Mouse (Mus musculus): ENCODE measurements around the gene Ctnnd1. TPM values are rescaled to one million over a fixed set of nuclear protein-coding genes. Genes with fewer than 3 reads are reported as not detected.

The Ctnnd1 gene
- polyA plus RNA-seq, 1 experiment from 2014 or later: 43.3 TPM

- Histone ChIP-seq H3K4me1 (peaks cover 13% of the 10 kb centered on the region), H3K27me3 (replicated peaks; ENCODE audit: low read depth, poor library complexity, severe bottlenecking) (no peaks in the 10 kb centered on the region), H3K36me3 (replicated peaks) (peaks cover 50% of the 10 kb centered on the region), H3K4me3 (peak overlapping the region; percentile 93), H3K27ac (replicated peaks) (peak overlapping the region; percentile 99), H3K9me3 (no peaks in the 10 kb centered on the region)
- no peak for DNase-seq (ENCODE audit: low spot score)
- 3% methylated on average over 39 of the region's 39 CpGs for WGBS
Measured at GRCm38 (mm10) chr2:84669828-84670568, 19.4 kb upstream of the Ctnnd1 start.

DNA sequence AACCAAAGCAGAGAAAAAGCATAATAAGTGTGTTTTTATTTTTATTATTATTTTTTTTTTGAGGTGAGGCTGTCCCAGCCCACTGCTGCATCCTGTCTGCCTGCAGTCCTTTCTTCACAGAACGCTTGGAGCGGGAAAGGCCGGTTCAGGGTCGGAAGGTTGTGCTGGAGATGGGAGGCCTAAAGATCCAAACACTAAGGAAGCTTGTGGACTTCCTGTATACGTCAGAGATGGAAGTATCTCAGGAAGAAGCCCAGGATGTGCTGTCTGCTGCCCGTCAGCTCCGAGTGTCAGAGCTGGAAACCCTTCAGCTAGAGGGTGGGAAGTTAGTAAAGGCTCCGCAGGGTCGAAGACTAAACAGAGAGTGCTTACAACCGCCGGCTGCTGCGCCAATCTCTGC is 15.5 kb upstream of the Ctnnd1 start:
- Histone ChIP-seq H3K9me3 (no peaks in the 10 kb centered on the region), H3K4me1 (peaks cover 11% of the 10 kb centered on the region), H3K27me3 (replicated peaks; ENCODE audit: low read depth, poor library complexity, severe bottlenecking) (no peaks in the 10 kb centered on the region), H3K4me3 (no peak overlapping the region), H3K36me3 (replicated peaks) (peaks cover 24% of the 10 kb centered on the region), H3K27ac (replicated peaks) (no peak overlapping the region)
- no peak for DNase-seq (ENCODE audit: low spot score)
- 58% methylated on average over 12 of the region's 12 CpGs for WGBS

DNA sequence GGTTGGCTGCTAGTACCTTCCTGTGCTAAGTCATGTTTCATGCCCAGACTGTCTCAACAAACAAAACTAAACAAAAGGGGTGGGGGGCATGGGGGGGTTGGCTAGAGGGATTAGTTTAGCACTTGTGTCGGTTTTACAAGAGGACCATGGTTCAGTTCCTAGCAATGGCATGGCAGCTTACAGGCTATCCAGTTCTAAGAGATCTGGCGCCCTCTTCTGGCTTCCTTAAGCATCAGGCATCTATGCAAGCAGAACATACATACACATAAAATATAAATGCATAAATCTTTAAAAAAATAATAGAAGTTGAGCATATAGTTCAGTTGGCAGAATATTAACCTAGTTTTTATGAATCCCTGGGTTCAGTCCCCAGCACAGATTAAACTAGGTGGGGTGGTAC is 12.3 kb upstream of the Ctnnd1 start:
- WGBS: 28% methylated on average over 2 of the region's 2 CpGs
- DNase-seq (ENCODE audit: low spot score): peak; percentile 41
- Histone ChIP-seq H3K9me3 (peaks cover 4% of the 10 kb centered on the region; the same call in 1 of the 2 replicates), H3K27ac (replicated peaks) (no peak overlapping the region), H3K4me1 (no peaks in the 10 kb centered on the region), H3K27me3 (replicated peaks; ENCODE audit: low read depth, poor library complexity, severe bottlenecking) (no peaks in the 10 kb centered on the region), H3K36me3 (replicated peaks) (peaks cover 8% of the 10 kb centered on the region), H3K4me3 (no peak overlapping the region)

- Histone ChIP-seq H3K36me3 (replicated peaks) (no peaks in the 10 kb centered on the region), H3K27ac (replicated peaks) (no peak overlapping the region), H3K27me3 (replicated peaks; ENCODE audit: low read depth, poor library complexity, severe bottlenecking) (no peaks in the 10 kb centered on the region), H3K4me1 (no peaks in the 10 kb centered on the region), H3K4me3 (no peak overlapping the region), H3K9me3 (peaks cover 4% of the 10 kb centered on the region; the same call in 1 of the 2 replicates)
- 68% methylated on average over 3 of the region's 3 CpGs for WGBS
- DNase-seq (ENCODE audit: low spot score): no peak
Measured at GRCm38 (mm10) chr2:84660253-84660652, 9.7 kb upstream of the Ctnnd1 start.

- no peak within 1 kb of the TSS for H3K4me3 ChIP-seq
- H3K9me3 ChIP-seq: peaks cover 4% of the 10 kb centered on the region; the same call in 1 of the 2 replicates
- no peaks in the 10 kb centered on the region for H3K27me3 ChIP-seq (replicated peaks; ENCODE audit: low read depth, poor library complexity, severe bottlenecking)
- no peaks in the 10 kb centered on the region for H3K4me1 ChIP-seq
- DNase-seq (ENCODE audit: low spot score): no peak
- H3K36me3 ChIP-seq (replicated peaks): no peaks in the 10 kb centered on the region
- H3K27ac ChIP-seq (replicated peaks): no peak within 1 kb of the TSS
- 93% methylated on average over 32 of the region's 32 CpGs for WGBS
Measured at GRCm38 (mm10) chr2:84658806-84659205, 8.2 kb upstream of the Ctnnd1 start, which contains the start of gene Btbd18. Gene Btbd18, plus strand, starts transcription at chr2:84659079.

GRCm38 (mm10) chr2:84655864-84656263 is 5.3 kb upstream of the Ctnnd1 start:
- peaks cover 4% of the 10 kb centered on the region; the same call in 1 of the 2 replicates for H3K9me3 ChIP-seq
- 74% methylated on average over 1 of the region's 1 CpGs for WGBS

GRCm38 (mm10) chr2:84653354-84653753 is 2.8 kb upstream of the Ctnnd1 start:
- no peaks in the 10 kb centered on the region for H3K36me3 ChIP-seq (replicated peaks)

More at GRCm38 (mm10) chr2:84655864-84656263, 5.3 kb upstream of the Ctnnd1 start:
- no peaks in the 10 kb centered on the region for H3K27me3 ChIP-seq (replicated peaks; ENCODE audit: low read depth, poor library complexity, severe bottlenecking)
- no peak overlapping the region for H3K4me3 ChIP-seq
- no peak overlapping the region for H3K27ac ChIP-seq (replicated peaks)
- DNase-seq (ENCODE audit: low spot score): no peak
- H3K4me1 ChIP-seq: peaks cover 3% of the 10 kb centered on the region; the same call in 1 of the 2 replicates
- H3K36me3 ChIP-seq (replicated peaks): no peaks in the 10 kb centered on the region

DNA sequence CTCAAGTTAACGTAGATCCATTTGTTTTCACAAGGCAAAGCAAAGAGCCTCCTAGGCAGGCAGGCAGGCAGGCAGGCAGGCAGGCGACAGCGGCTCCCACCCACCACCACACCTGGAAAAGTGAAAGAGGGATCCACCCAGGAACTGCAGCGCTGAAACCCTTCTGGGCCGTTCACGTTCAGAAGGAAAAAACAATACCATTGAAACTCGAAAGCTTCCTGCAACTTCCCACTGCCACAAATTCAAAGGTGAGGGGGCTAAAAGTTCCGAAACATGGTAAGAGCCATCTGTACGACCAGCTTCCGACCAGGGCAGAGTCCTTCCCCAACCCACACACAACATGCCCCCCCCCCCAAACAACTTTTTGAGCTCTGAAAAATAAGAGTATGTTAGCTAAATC is 891 bp downstream of the Ctnnd1 start:
- peak overlapping the region; percentile 95 for H3K27ac ChIP-seq (replicated peaks)
- WGBS: under 1% methylated on average over 10 of the region's 10 CpGs
- DNase-seq (ENCODE audit: low spot score): peak; percentile 56
- peak overlapping the region; percentile 83 for H3K4me3 ChIP-seq
- H3K9me3 ChIP-seq: no peaks in the 10 kb centered on the region
- peaks cover 18% of the 10 kb centered on the region for H3K36me3 ChIP-seq (replicated peaks)
- H3K4me1 ChIP-seq: peaks cover 23% of the 10 kb centered on the region
- no peaks in the 10 kb centered on the region for H3K27me3 ChIP-seq (replicated peaks; ENCODE audit: low read depth, poor library complexity, severe bottlenecking)

More at GRCm38 (mm10) chr2:84653354-84653753, 2.8 kb upstream of the Ctnnd1 start:
- no peak overlapping the region for H3K27ac ChIP-seq (replicated peaks)
- H3K4me1 ChIP-seq: peaks cover 12% of the 10 kb centered on the region
- H3K9me3 ChIP-seq: no peaks in the 10 kb centered on the region
- no peaks in the 10 kb centered on the region for H3K27me3 ChIP-seq (replicated peaks; ENCODE audit: low read depth, poor library complexity, severe bottlenecking)
- no peak for DNase-seq (ENCODE audit: low spot score)
- H3K4me3 ChIP-seq: no peak overlapping the region

GRCm38 (mm10) chr2:84648369-84648768 is 2.2 kb downstream of the Ctnnd1 start:
- DNase-seq (ENCODE audit: low spot score): no peak
- Histone ChIP-seq H3K27ac (replicated peaks) (peak overlapping the region; percentile 35; the same call in 1 of the 2 replicates), H3K36me3 (replicated peaks) (peaks cover 18% of the 10 kb centered on the region), H3K9me3 (no peaks in the 10 kb centered on the region), H3K4me1 (peaks cover 23% of the 10 kb centered on the region), H3K4me3 (peak overlapping the region; percentile 83), H3K27me3 (replicated peaks; ENCODE audit: low read depth, poor library complexity, severe bottlenecking) (no peaks in the 10 kb centered on the region)
- WGBS: 51% methylated on average over 6 of the region's 6 CpGs

GRCm38 (mm10) chr2:84647051-84647568 is 3.5 kb downstream of the Ctnnd1 start:
- Histone ChIP-seq H3K27ac (replicated peaks) (no peak overlapping the region), H3K9me3 (no peaks in the 10 kb centered on the region), H3K27me3 (replicated peaks; ENCODE audit: low read depth, poor library complexity, severe bottlenecking) (no peaks in the 10 kb centered on the region), H3K4me1 (peaks cover 23% of the 10 kb centered on the region), H3K36me3 (replicated peaks) (peaks cover 20% of the 10 kb centered on the region), H3K4me3 (peak overlapping the region; percentile 83; the same call in 1 of the 2 replicates)
- 94% methylated on average over 6 of the region's 6 CpGs for WGBS
- DNase-seq (ENCODE audit: low spot score): no peak

- Histone ChIP-seq H3K27ac (replicated peaks) (no peak overlapping the region), H3K36me3 (replicated peaks) (peaks cover 24% of the 10 kb centered on the region), H3K4me1 (peaks cover 20% of the 10 kb centered on the region), H3K9me3 (no peaks in the 10 kb centered on the region), H3K4me3 (no peak overlapping the region), H3K27me3 (replicated peaks; ENCODE audit: low read depth, poor library complexity, severe bottlenecking) (no peaks in the 10 kb centered on the region)
- WGBS: 88% methylated on average over 1 of the region's 1 CpGs
- DNase-seq (ENCODE audit: low spot score): no peak
Measured at GRCm38 (mm10) chr2:84646138-84646537, 4.4 kb downstream of the Ctnnd1 start.

- Histone ChIP-seq H3K4me1 (peaks cover 34% of the 10 kb centered on the region), H3K27me3 (replicated peaks; ENCODE audit: low read depth, poor library complexity, severe bottlenecking) (no peaks in the 10 kb centered on the region), H3K4me3 (no peak overlapping the region), H3K9me3 (no peaks in the 10 kb centered on the region), H3K36me3 (replicated peaks) (peaks cover 8% of the 10 kb centered on the region), H3K27ac (replicated peaks) (no peak overlapping the region)
- no peak for DNase-seq (ENCODE audit: low spot score)
Measured at GRCm38 (mm10) chr2:84640833-84641232, 9.7 kb downstream of the Ctnnd1 start.
